Mouse (Mus musculus): ENCODE measurements at regions not wholly inside any gene's neighbourhood (a gene's known extent, or its start where the extent isn't known, plus 50 kb on each side); places are given as distances from the start of the nearest gene placed in this dataset.

DNA sequence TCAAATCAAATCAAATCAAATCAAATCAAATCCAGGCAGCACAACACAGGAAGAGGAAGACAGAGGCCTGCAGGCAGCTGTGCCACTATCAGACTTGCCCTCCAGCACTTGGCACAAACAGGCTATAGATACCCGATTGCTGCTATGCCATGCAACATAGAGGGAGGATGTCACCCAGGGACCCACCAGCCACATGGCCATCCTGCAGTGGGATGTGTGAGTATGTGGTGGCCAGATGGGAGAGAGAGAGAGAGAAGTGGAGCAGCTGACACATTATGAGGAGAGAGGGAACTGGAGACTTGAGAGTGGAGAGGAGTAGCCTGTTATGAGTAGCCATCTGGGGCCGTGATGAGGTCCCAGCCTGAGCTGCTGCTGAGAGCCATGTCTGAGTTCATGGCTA, 62.6 kb upstream of the Tmprss2 start:
- Histone ChIP-seq H3K9ac (ENCODE audit: low read depth, low read length, severe bottlenecking) (no peak overlapping the region), H3K4me1 (ENCODE audit: control insufficient read depth, insufficient read depth, low read length) (no peaks in the 10 kb centered on the region), H3K9me3 (ENCODE audit: control insufficient read depth, low read length) (no peaks in the 10 kb centered on the region), H3K4me3 (replicated peaks; ENCODE audit: low read length) (no peak overlapping the region), H3K27me3 (ENCODE audit: control insufficient read depth, insufficient read depth, low read length) (no peaks in the 10 kb centered on the region), H3K27ac (replicated peaks; ENCODE audit: low read depth, low read length) (no peak overlapping the region), H3K36me3 (ENCODE audit: control insufficient read depth, insufficient read depth, low read length) (no peaks in the 10 kb centered on the region), H3K4me2 (replicated peaks; ENCODE audit: low read depth, low read length, severe bottlenecking) (no peak overlapping the region)
- WGBS = 64% methylated on average over 2 of the region's 2 CpGs
- no peak for DNase-seq (ENCODE audit: low spot score)
- no peak for ATAC-seq (ENCODE audit: low FRiP score, low read depth)
- no peak for TF ChIP-seq POLR2A (IDR thresholded peaks at IDR 0.05; ENCODE audit: borderline replicate concordance, extremely low read depth, insufficient read depth, insufficient read length)

- H3K27me3 ChIP-seq (ENCODE audit: control insufficient read depth, insufficient read depth, low read length) = no peaks in the 10 kb centered on the region
- no peak overlapping the region for H3K27ac ChIP-seq (replicated peaks; ENCODE audit: low read depth, low read length)
- no peaks in the 10 kb centered on the region for H3K4me1 ChIP-seq (ENCODE audit: control insufficient read depth, insufficient read depth, low read length)
- 60% methylated on average over 8 of the region's 8 CpGs for WGBS
- DNase-seq (ENCODE audit: low spot score) = peak; percentile 23
- no peak overlapping the region for H3K4me3 ChIP-seq (replicated peaks; ENCODE audit: low read length)
- ATAC-seq (ENCODE audit: low FRiP score, low read depth) = peak; percentile 50; the same call in 1 of the 2 replicates
- no peak overlapping the region for H3K4me2 ChIP-seq (replicated peaks; ENCODE audit: low read depth, low read length, severe bottlenecking)
- no peaks in the 10 kb centered on the region for H3K36me3 ChIP-seq (ENCODE audit: control insufficient read depth, insufficient read depth, low read length)
- TF ChIP-seq POLR2A (IDR thresholded peaks at IDR 0.05; ENCODE audit: borderline replicate concordance, extremely low read depth, insufficient read depth, insufficient read length) = no peak
- no peak overlapping the region for H3K9ac ChIP-seq (ENCODE audit: low read depth, low read length, severe bottlenecking)
- no peaks in the 10 kb centered on the region for H3K9me3 ChIP-seq (ENCODE audit: control insufficient read depth, low read length)
Observed at GRCm38 (mm10) chr16:97670131-97671038, 59.4 kb upstream of the Tmprss2 start.

- Histone ChIP-seq H3K4me1 (ENCODE audit: control insufficient read depth, insufficient read depth, low read length) (no peaks in the 10 kb centered on the region), H3K27ac (replicated peaks; ENCODE audit: low read depth, low read length) (no peak overlapping the region), H3K4me3 (replicated peaks; ENCODE audit: low read length) (no peak overlapping the region), H3K27me3 (ENCODE audit: control insufficient read depth, insufficient read depth, low read length) (no peaks in the 10 kb centered on the region), H3K36me3 (ENCODE audit: control insufficient read depth, insufficient read depth, low read length) (no peaks in the 10 kb centered on the region), H3K9ac (ENCODE audit: low read depth, low read length, severe bottlenecking) (no peak overlapping the region), H3K4me2 (replicated peaks; ENCODE audit: low read depth, low read length, severe bottlenecking) (no peak overlapping the region), H3K9me3 (ENCODE audit: control insufficient read depth, low read length) (no peaks in the 10 kb centered on the region)
- no peak for DNase-seq (ENCODE audit: low spot score)
- no peak for ATAC-seq (ENCODE audit: low FRiP score, low read depth)
- TF ChIP-seq POLR2A (IDR thresholded peaks at IDR 0.05; ENCODE audit: borderline replicate concordance, extremely low read depth, insufficient read depth, insufficient read length) = no peak
- WGBS = 25% methylated on average over 1 of the region's 1 CpGs
Observed at GRCm38 (mm10) chr16:97667536-97667935, 56.5 kb upstream of the Tmprss2 start.

DNA sequence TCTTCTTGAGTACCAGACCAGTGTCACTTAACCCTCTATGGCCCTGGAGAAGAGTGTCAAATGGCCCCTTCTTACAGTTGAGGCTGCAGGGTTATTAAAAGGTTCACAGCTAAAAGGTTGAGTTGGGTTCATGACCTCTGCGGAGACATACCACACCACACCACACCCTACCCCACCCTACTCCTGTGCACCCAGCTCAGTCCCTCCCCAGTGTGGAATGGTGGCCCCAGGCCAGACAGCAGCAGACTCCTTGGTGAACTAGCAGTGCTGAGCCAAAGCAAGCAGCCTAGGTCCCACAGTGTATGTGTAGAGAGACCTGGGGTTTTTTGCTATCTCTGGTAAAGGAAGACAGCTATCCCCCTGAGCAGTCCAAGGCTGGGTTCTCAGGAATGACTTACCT, 54.5 kb upstream of the Tmprss2 start:
- DNase-seq (ENCODE audit: low spot score) = no peak
- no peak overlapping the region for H3K9ac ChIP-seq (ENCODE audit: low read depth, low read length, severe bottlenecking)
- H3K27me3 ChIP-seq (ENCODE audit: control insufficient read depth, insufficient read depth, low read length) = no peaks in the 10 kb centered on the region
- H3K36me3 ChIP-seq (ENCODE audit: control insufficient read depth, insufficient read depth, low read length) = no peaks in the 10 kb centered on the region
- WGBS = 63% methylated on average over 1 of the region's 1 CpGs
- H3K4me3 ChIP-seq (replicated peaks; ENCODE audit: low read length) = no peak overlapping the region
- H3K9me3 ChIP-seq (ENCODE audit: control insufficient read depth, low read length) = no peaks in the 10 kb centered on the region
- no peak overlapping the region for H3K27ac ChIP-seq (replicated peaks; ENCODE audit: low read depth, low read length)
- TF ChIP-seq POLR2A (IDR thresholded peaks at IDR 0.05; ENCODE audit: borderline replicate concordance, extremely low read depth, insufficient read depth, insufficient read length) = no peak
- ATAC-seq (ENCODE audit: low FRiP score, low read depth) = no peak
- no peak overlapping the region for H3K4me2 ChIP-seq (replicated peaks; ENCODE audit: low read depth, low read length, severe bottlenecking)
- H3K4me1 ChIP-seq (ENCODE audit: control insufficient read depth, insufficient read depth, low read length) = no peaks in the 10 kb centered on the region
